Mouse (Mus musculus): ENCODE measurements at regions not wholly inside any gene's neighbourhood (a gene's known extent, or its start where the extent isn't known, plus 50 kb on each side); places are given as distances from the start of the nearest gene placed in this dataset.

DNA sequence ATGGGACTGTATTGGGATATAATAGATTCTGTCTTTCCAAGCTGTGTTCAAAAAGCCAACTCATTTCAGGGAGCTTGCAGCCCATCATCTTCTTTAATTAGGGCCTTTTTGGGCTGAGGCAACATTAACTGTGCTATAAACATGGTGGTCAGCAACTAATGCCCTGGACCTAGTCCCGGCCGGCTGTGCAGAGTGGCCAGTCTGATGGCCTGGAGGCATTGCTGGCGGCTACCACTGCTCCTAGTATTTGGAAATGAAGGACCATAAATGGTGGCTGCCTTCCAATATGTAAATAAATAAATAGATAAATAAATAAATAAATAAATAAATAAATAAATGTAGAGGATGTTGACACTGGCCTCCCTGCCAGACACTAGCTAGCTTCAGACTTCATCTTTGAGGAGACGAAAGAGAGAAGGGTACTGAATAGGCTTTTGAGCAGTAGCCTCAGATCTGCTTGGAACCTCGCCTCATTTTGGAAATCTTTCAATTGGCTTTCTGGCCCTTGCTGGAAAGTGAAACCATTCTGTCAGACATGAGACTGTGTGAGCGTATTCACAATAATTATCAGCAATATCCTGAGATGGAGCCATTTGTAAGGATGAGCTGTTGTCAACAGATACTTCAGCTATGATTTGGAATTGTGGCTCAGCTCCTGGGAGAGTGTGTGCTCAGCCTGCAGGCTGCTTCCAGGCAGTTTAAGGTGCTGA, 785.5 kb upstream of the Car8 start:
- TF ChIP-seq POLR2A (IDR thresholded peaks at IDR 0.05; ENCODE audit: control insufficient read depth, low read depth, low read length), result no peak
- no peak for TF ChIP-seq CTCF (IDR thresholded peaks at IDR 0.05; ENCODE audit: control insufficient read depth, insufficient read depth, insufficient replicate concordance, low read depth, low read length)

All from testis, adult 2 months (tissue).